Mouse (Mus musculus) CH12F3 (cell line): ENCODE data around the gene Ctns.

Source experiments
- in situ Hi-C: fragments of 300-500 bp; cut with MboI; formaldehyde crosslinking; loops from 2 replicates; pipeline ENCODE4 v1.14.3; 2020; ENCODE audit warnings: low sequenced_read_pairs

Gene Ctns

GRCm38 (mm10) chr11:73146026-73146974 is 52.5 kb downstream of the Ctns start:
- in situ Hi-C loops, result no loop called here

GRCm38 (mm10) chr11:73144261-73144681 is 54.6 kb downstream of the Ctns start:
- in situ Hi-C loops, result no loop called here

DNA sequence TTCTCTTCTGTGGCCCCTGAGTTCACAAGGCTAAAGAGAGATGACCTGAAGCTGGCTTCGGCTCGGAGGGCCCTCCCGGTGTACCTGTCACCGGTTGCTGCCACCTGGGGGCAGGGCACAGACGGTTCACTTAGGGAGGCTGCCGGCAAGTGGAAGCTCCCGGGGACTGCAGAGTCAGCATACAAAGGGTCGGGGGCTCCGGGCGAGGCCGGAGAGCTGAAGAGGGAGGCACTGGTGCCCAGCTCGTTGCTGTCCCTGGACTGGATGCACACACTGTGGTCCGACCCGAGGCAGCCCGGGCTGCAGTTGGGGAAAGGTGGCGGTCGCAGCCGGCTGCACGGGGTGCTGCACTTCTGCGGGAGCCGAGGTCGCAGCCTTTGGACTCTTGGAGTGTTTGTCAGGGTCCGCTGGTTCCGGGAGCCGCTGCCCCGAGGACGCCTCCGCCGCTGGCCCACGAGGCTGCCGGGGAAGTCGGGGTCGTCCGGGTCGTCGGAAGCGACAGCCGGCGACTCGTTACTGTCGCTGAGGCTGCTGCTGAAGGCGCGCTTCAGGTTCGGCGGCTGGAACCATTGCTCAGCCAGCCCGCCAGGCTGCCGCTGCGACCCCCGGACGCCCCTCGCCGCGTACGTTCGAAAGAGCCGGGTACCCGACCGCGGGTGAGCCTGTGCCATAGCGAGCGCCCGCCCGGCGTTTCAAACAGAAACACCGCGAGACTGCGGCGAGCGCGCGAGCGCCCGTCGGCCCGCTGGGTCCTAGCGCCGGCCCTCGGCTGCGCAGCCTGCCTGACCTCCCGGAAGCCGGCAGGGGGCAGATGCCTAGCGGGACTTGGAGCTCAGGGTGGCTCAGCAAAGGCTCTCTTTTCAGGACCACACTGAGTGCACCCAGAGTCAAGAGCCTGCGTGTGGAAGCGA is 61.0 kb downstream of the Ctns start, which contains the start of gene Haspin:
Gene Haspin, minus strand, starts transcription at position 704 of the 911 bp plus-strand sequence.
- in situ Hi-C loops, result no loop called here

DNA sequence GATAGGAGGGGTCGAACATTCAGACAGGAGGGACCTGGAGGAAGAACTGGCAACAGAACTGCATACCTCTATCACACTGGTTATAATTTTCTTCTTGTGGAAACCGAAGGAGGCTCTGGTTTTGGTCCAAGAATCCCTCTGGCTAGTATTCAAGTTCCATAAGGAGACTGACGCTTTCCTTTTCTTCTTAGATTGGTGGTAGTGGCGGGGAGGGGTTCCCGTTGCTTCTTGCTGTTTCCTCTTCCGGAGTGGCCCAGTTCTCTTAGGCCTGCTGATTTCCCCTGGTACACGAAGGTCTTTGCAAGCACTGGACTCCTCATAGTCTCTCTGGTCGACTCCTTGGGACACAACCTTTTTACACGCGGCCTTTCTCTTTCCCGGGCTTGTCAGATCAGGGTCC is 61.7 kb downstream of the Ctns start:
- in situ Hi-C loops, result no loop called here

GRCm38 (mm10) chr11:73136587-73136986 is 62.3 kb downstream of the Ctns start:
- in situ Hi-C loops, result no loop called here

- in situ Hi-C loops, result no loop called here
These were observed 64.6 kb downstream of the Ctns start for GRCm38 (mm10) chr11:73134222-73134621.
